Mouse (Mus musculus): Measurements from ENCODE around the gene Kansl1.

GRCm38 (mm10) chr11:104327946-104328345, 140.7 kb downstream of the Kansl1 start:
- TF ChIP-seq POLR2A (IDR thresholded peaks at IDR 0.05; ENCODE audit: low read depth, low read length) (no peak), CTCF (IDR thresholded peaks at IDR 0.05; ENCODE audit: extremely low read depth, insufficient read depth, insufficient read length, insufficient replicate concordance) (no peak)

Data from spleen, adult 2 months (tissue).